Mouse (Mus musculus) layer of hippocampus, postnatal 14 days (tissue): ENCODE measurements around the gene Prkch. TPM values are rescaled to one million over a fixed set of nuclear protein-coding genes. Genes with fewer than 3 reads are reported as not detected.

ENCODE experiments used
- DNase-seq, 2 experiments: peaks; one replicate each; pipeline ENCODE4 v3.0.0; 2021 to 2022; ENCODE audit warnings: low spot score in 2 of 2, mixed read lengths in 1 of 2
- total RNA-seq, 2 experiments: library from RNA; stranded (reverse); gene quantifications; 2 replicates each; pipeline ENCODE4 v1.2.3; 2021

The Prkch gene
- total RNA-seq, 2 experiments from 2014 or later = 4.1 to 8.6 TPM

GRCm38 (mm10) chr12:73743087-73743486 lies 158.5 kb downstream of the Prkch start:
- no peak for DNase-seq

GRCm38 (mm10) chr12:73746072-73746471 lies 161.5 kb downstream of the Prkch start:
- no peak for DNase-seq

- no peak for DNase-seq
Measured at GRCm38 (mm10) chr12:73748373-73748772, 163.8 kb downstream of the Prkch start.

GRCm38 (mm10) chr12:73754476-73755150 lies 170.0 kb downstream of the Prkch start:
- DNase-seq = no peak

- no peak for DNase-seq
Measured at GRCm38 (mm10) chr12:73755646-73756045, 171.1 kb downstream of the Prkch start.

- DNase-seq = no peak
Measured at GRCm38 (mm10) chr12:73756527-73756926, 171.9 kb downstream of the Prkch start.

GRCm38 (mm10) chr12:73762001-73762400 lies 177.4 kb downstream of the Prkch start:
- no peak for DNase-seq

- DNase-seq = no peak
Measured at GRCm38 (mm10) chr12:73762762-73763161, 178.2 kb downstream of the Prkch start.

- no peak for DNase-seq
Measured at GRCm38 (mm10) chr12:73764649-73765525, 180.3 kb downstream of the Prkch start.

- DNase-seq = no peak
Measured at GRCm38 (mm10) chr12:73766152-73766551, 181.6 kb downstream of the Prkch start.

GRCm38 (mm10) chr12:73768788-73769187 lies 184.2 kb downstream of the Prkch start:
- no peak for DNase-seq

GRCm38 (mm10) chr12:73769536-73769935 lies 184.9 kb downstream of the Prkch start:
- no peak for DNase-seq

GRCm38 (mm10) chr12:73770771-73771170 lies 186.2 kb downstream of the Prkch start:
- DNase-seq = no peak

GRCm38 (mm10) chr12:73774793-73775385 lies 190.3 kb downstream of the Prkch start:
- no peak for DNase-seq

- DNase-seq = no peak
Measured at GRCm38 (mm10) chr12:73776401-73776945, 191.9 kb downstream of the Prkch start.

- DNase-seq = no peak
Measured at GRCm38 (mm10) chr12:73777673-73778072, 193.1 kb downstream of the Prkch start.

- no peak for DNase-seq
Measured at GRCm38 (mm10) chr12:73779332-73780231, 195.0 kb downstream of the Prkch start.

- DNase-seq = no peak
Measured at GRCm38 (mm10) chr12:73781425-73782032, 196.9 kb downstream of the Prkch start.

GRCm38 (mm10) chr12:73786909-73787308 lies 202.3 kb downstream of the Prkch start:
- DNase-seq = peak in 1 of 2 experiments; percentile 59

- no peak for DNase-seq
Measured at GRCm38 (mm10) chr12:73788850-73789249, 204.3 kb downstream of the Prkch start.
